Mouse (Mus musculus): ENCODE results near the gene Nme6.

DNA sequence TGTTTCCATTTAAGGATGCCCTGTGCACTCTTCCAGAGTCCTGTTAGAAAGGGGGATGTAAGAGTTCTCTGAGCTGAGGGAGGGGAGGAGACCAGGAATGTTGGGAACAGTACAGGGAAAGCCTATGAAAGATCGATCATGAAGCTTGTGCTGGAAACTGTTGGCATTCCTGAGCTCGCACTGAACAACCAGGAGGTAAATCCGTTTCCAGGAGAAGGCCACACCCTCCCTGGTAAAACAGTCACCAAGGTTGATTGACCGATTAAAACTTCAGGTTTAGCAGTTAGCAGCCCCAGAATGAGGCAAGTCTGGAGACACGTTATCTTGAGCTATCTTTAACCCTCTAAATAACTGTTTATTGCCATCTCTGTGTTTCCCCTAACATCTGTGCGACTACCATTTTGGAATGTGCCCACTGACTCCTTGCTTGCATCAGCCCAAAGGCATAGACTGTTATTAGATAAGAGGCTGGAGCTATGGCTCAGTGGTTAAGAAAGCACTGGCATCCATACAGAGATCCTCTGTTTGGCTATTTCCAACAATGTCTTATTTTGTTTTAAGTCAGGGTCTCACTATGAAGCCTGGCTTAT is 38.5 kb downstream of the Nme6 start:
- TF ChIP-seq CTCF (IDR thresholded peaks at IDR 0.05; ENCODE audit: low read depth) (no peak), EP300 (optimal IDR thresholded peaks at IDR 0.05) (no peak)

Measured in stomach, postnatal 0 days (tissue).